Mouse (Mus musculus) liver, adult 2 months (tissue): ENCODE data around the gene Hist1h2aa.

Experiments
- CTCF ChIP-seq: fragments of 200-500 bp; IDR thresholded peaks from 2 replicates; pipeline ENCODE4 v1.5.1; 2011; ENCODE audit warnings: low read depth, low read length, control low read depth
- POLR2A ChIP-seq: fragments of 200-500 bp; IDR thresholded peaks from 2 replicates; pipeline ENCODE4 v1.6.1; 2011; ENCODE audit warnings: low read length, control low read depth; ENCODE audit not compliant: insufficient read depth; ENCODE audit errors: extremely low read depth

GRCm38 (mm10) chr13:23959776-23960175 is 25.5 kb downstream of the Hist1h2aa start:
- TF ChIP-seq CTCF (no peak), POLR2A (no peak)
